Mouse (Mus musculus): ENCODE data around the gene Gnaz. TPM values are rescaled to one million over a fixed set of nuclear protein-coding genes. Genes with fewer than 3 reads are reported as not detected.

Gene Gnaz
- polyA plus RNA-seq (2015; fragmentation: Nextera tagmentation; extraction: Ambion mirVana): 2.2 and 2.9 TPM in 2 replicates

GRCm38 (mm10) chr10:74966850-74967451 is at the start of gene Gnaz:
Gnaz (plus strand) TSS chr10:74967177.
- WGBS: under 1% methylated on average over 78 of the region's 83 CpGs
- no peaks in the 10 kb centered on the region; the same call in 1 of the 2 replicates for H3K27me3 ChIP-seq (replicated peaks; ENCODE audit: control insufficient read depth, insufficient read depth, low read length)
- H3K4me2 ChIP-seq (ENCODE audit: low read depth, low read length): peak within 1 kb of the TSS; percentile 98
- H3K9ac ChIP-seq (ENCODE audit: low read depth, low read length): peak within 1 kb of the TSS; percentile 68
- H3K4me3 ChIP-seq (ENCODE audit: low read length): peak within 1 kb of the TSS; percentile 68
- H3K9me3 ChIP-seq (ENCODE audit: control insufficient read depth, low read length): no peaks in the 10 kb centered on the region
- no peak within 1 kb of the TSS for H3K27ac ChIP-seq (ENCODE audit: low read length)
- no peaks in the 10 kb centered on the region for H3K36me3 ChIP-seq (ENCODE audit: control insufficient read depth, insufficient read depth, low read length)
- peaks cover 9% of the 10 kb centered on the region for H3K4me1 ChIP-seq (ENCODE audit: control insufficient read depth, insufficient read depth, low read length)
- ATAC-seq: peak; percentile 99

DNA sequence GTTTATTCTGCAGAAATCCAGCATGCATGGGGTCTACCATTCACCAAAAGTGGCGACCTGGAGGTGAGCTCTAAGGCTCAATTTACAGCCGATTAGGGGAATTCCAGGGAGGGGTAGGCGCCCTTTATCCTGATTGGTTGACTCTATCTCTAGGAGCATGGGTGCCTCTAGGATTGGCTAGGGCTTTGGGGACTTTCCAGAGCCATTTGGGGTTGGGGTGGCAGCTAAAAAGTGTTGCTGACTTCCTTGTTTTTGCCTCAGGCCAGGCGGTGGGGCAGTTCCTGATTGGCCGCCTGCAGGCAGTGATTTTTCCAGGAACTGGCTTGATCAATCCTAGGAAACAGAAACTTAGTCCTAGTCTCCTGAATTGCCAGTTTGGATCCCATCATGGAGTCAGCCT is 47.7 kb upstream of the Gnaz start:
- Histone ChIP-seq H3K9ac (ENCODE audit: low read depth, low read length) (no peak overlapping the region), H3K27ac (ENCODE audit: low read length) (no peak overlapping the region), H3K36me3 (ENCODE audit: control insufficient read depth, insufficient read depth, low read length) (no peaks in the 10 kb centered on the region), H3K9me3 (ENCODE audit: control insufficient read depth, low read length) (no peaks in the 10 kb centered on the region), H3K27me3 (replicated peaks; ENCODE audit: control insufficient read depth, insufficient read depth, low read length) (no peaks in the 10 kb centered on the region), H3K4me3 (ENCODE audit: low read length) (no peak overlapping the region), H3K4me2 (ENCODE audit: low read depth, low read length) (no peak overlapping the region), H3K4me1 (ENCODE audit: control insufficient read depth, insufficient read depth, low read length) (no peaks in the 10 kb centered on the region)
- ATAC-seq: no peak
- WGBS: 41% methylated on average over 5 of the region's 5 CpGs

GRCm38 (mm10) chr10:74920853-74921567 is 46.0 kb upstream of the Gnaz start:
- Histone ChIP-seq H3K36me3 (ENCODE audit: control insufficient read depth, insufficient read depth, low read length) (no peaks in the 10 kb centered on the region), H3K4me1 (ENCODE audit: control insufficient read depth, insufficient read depth, low read length) (no peaks in the 10 kb centered on the region), H3K27me3 (replicated peaks; ENCODE audit: control insufficient read depth, insufficient read depth, low read length) (no peaks in the 10 kb centered on the region), H3K9me3 (ENCODE audit: control insufficient read depth, low read length) (no peaks in the 10 kb centered on the region), H3K9ac (ENCODE audit: low read depth, low read length) (no peak overlapping the region), H3K27ac (ENCODE audit: low read length) (no peak overlapping the region), H3K4me2 (ENCODE audit: low read depth, low read length) (no peak overlapping the region; the same call in 1 of the 2 replicates), H3K4me3 (ENCODE audit: low read length) (no peak overlapping the region)
- WGBS: 36% methylated on average over 17 of the region's 17 CpGs
- ATAC-seq: peak; percentile 73

GRCm38 (mm10) chr10:74921614-74922013 is 45.4 kb upstream of the Gnaz start:
- 83% methylated on average over 11 of the region's 11 CpGs for WGBS
- Histone ChIP-seq H3K9ac (ENCODE audit: low read depth, low read length) (no peak overlapping the region), H3K4me3 (ENCODE audit: low read length) (no peak overlapping the region)

GRCm38 (mm10) chr10:74922763-74923162 is 44.2 kb upstream of the Gnaz start:
- 65% methylated on average over 6 of the region's 6 CpGs for WGBS
- no peak for ATAC-seq
- H3K27me3 ChIP-seq (replicated peaks; ENCODE audit: control insufficient read depth, insufficient read depth, low read length): no peaks in the 10 kb centered on the region

More at GRCm38 (mm10) chr10:74921614-74922013, 45.4 kb upstream of the Gnaz start:
- Histone ChIP-seq H3K9me3 (ENCODE audit: control insufficient read depth, low read length) (no peaks in the 10 kb centered on the region), H3K27me3 (replicated peaks; ENCODE audit: control insufficient read depth, insufficient read depth, low read length) (no peaks in the 10 kb centered on the region), H3K36me3 (ENCODE audit: control insufficient read depth, insufficient read depth, low read length) (no peaks in the 10 kb centered on the region), H3K4me2 (ENCODE audit: low read depth, low read length) (no peak overlapping the region), H3K4me1 (ENCODE audit: control insufficient read depth, insufficient read depth, low read length) (no peaks in the 10 kb centered on the region), H3K27ac (ENCODE audit: low read length) (no peak overlapping the region)
- no peak for ATAC-seq

GRCm38 (mm10) chr10:74924274-74924673 is 42.7 kb upstream of the Gnaz start:
- no peaks in the 10 kb centered on the region for H3K27me3 ChIP-seq (replicated peaks; ENCODE audit: control insufficient read depth, insufficient read depth, low read length)
- no peak overlapping the region for H3K4me3 ChIP-seq (ENCODE audit: low read length)
- WGBS: 92% methylated on average over 14 of the region's 14 CpGs
- H3K9me3 ChIP-seq (ENCODE audit: control insufficient read depth, low read length): no peaks in the 10 kb centered on the region
- H3K27ac ChIP-seq (ENCODE audit: low read length): no peak overlapping the region
- H3K9ac ChIP-seq (ENCODE audit: low read depth, low read length): no peak overlapping the region
- H3K4me1 ChIP-seq (ENCODE audit: control insufficient read depth, insufficient read depth, low read length): no peaks in the 10 kb centered on the region
- H3K36me3 ChIP-seq (ENCODE audit: control insufficient read depth, insufficient read depth, low read length): no peaks in the 10 kb centered on the region
- ATAC-seq: no peak
- H3K4me2 ChIP-seq (ENCODE audit: low read depth, low read length): no peak overlapping the region

More at GRCm38 (mm10) chr10:74922763-74923162, 44.2 kb upstream of the Gnaz start:
- Histone ChIP-seq H3K4me3 (ENCODE audit: low read length) (no peak overlapping the region), H3K36me3 (ENCODE audit: control insufficient read depth, insufficient read depth, low read length) (no peaks in the 10 kb centered on the region), H3K4me1 (ENCODE audit: control insufficient read depth, insufficient read depth, low read length) (no peaks in the 10 kb centered on the region), H3K27ac (ENCODE audit: low read length) (no peak overlapping the region), H3K9me3 (ENCODE audit: control insufficient read depth, low read length) (no peaks in the 10 kb centered on the region), H3K9ac (ENCODE audit: low read depth, low read length) (no peak overlapping the region), H3K4me2 (ENCODE audit: low read depth, low read length) (no peak overlapping the region)

GRCm38 (mm10) chr10:74925324-74925723 is 41.7 kb upstream of the Gnaz start:
- Histone ChIP-seq H3K9ac (ENCODE audit: low read depth, low read length) (no peak overlapping the region), H3K4me1 (ENCODE audit: control insufficient read depth, insufficient read depth, low read length) (no peaks in the 10 kb centered on the region), H3K9me3 (ENCODE audit: control insufficient read depth, low read length) (no peaks in the 10 kb centered on the region), H3K4me2 (ENCODE audit: low read depth, low read length) (no peak overlapping the region), H3K27me3 (replicated peaks; ENCODE audit: control insufficient read depth, insufficient read depth, low read length) (no peaks in the 10 kb centered on the region), H3K4me3 (ENCODE audit: low read length) (no peak overlapping the region), H3K27ac (ENCODE audit: low read length) (no peak overlapping the region), H3K36me3 (ENCODE audit: control insufficient read depth, insufficient read depth, low read length) (no peaks in the 10 kb centered on the region)
- 16% methylated on average over 21 of the region's 21 CpGs for WGBS
- ATAC-seq: 0 out of 2 replicates have a peak, but pooled peaks have one; percentile 8

- H3K9me3 ChIP-seq (ENCODE audit: control insufficient read depth, low read length): no peaks in the 10 kb centered on the region
- no peaks in the 10 kb centered on the region for H3K27me3 ChIP-seq (replicated peaks; ENCODE audit: control insufficient read depth, insufficient read depth, low read length)
- WGBS: 77% methylated on average over 7 of the region's 7 CpGs
- no peak overlapping the region for H3K27ac ChIP-seq (ENCODE audit: low read length)
- no peak overlapping the region for H3K4me3 ChIP-seq (ENCODE audit: low read length)
- H3K4me1 ChIP-seq (ENCODE audit: control insufficient read depth, insufficient read depth, low read length): no peaks in the 10 kb centered on the region
- H3K4me2 ChIP-seq (ENCODE audit: low read depth, low read length): no peak overlapping the region
- H3K9ac ChIP-seq (ENCODE audit: low read depth, low read length): no peak overlapping the region
- ATAC-seq: no peak
- no peaks in the 10 kb centered on the region for H3K36me3 ChIP-seq (ENCODE audit: control insufficient read depth, insufficient read depth, low read length)
Measured at GRCm38 (mm10) chr10:74928276-74928675, 38.7 kb upstream of the Gnaz start.

GRCm38 (mm10) chr10:74929578-74929977 is 37.4 kb upstream of the Gnaz start:
- H3K27me3 ChIP-seq (replicated peaks; ENCODE audit: control insufficient read depth, insufficient read depth, low read length): no peaks in the 10 kb centered on the region
- no peaks in the 10 kb centered on the region for H3K36me3 ChIP-seq (ENCODE audit: control insufficient read depth, insufficient read depth, low read length)
- H3K27ac ChIP-seq (ENCODE audit: low read length): no peak overlapping the region
- ATAC-seq: peak; percentile 27
- no peak overlapping the region for H3K4me3 ChIP-seq (ENCODE audit: low read length)
- no peak overlapping the region for H3K9ac ChIP-seq (ENCODE audit: low read depth, low read length)
- WGBS: 66% methylated on average over 6 of the region's 6 CpGs
- H3K4me1 ChIP-seq (ENCODE audit: control insufficient read depth, insufficient read depth, low read length): no peaks in the 10 kb centered on the region
- no peaks in the 10 kb centered on the region for H3K9me3 ChIP-seq (ENCODE audit: control insufficient read depth, low read length)
- H3K4me2 ChIP-seq (ENCODE audit: low read depth, low read length): no peak overlapping the region
